In genomic region chr4:107333514-107333913, GRCm38 (mm10) we compare ENCODE assay signal across 20 mouse cellular contexts. TPM values are rescaled to one million over a fixed set of nuclear protein-coding genes. Genes with fewer than 3 reads are reported as not detected.
DNase-seq lines count a peak whose midpoint lies in the region; ATAC-seq and TF ChIP-seq lines count a peak whose summit lies in the region.
"Had no signal": no experiment of that assay in that cellular context is flagged by ENCODE, and none has a peak within 500 bp of the region (broad histone marks: within the 10 kb centered on the region; RNA-seq: fewer than 3 reads in every experiment).

No protein-coding gene starts in this region.

- H3K4me1 ChIP-seq in hindbrain, postnatal 0 days (ENCODE audit: insufficient read depth, low read length), result no peaks in the 10 kb centered on the region
- H3K4me1 ChIP-seq in hindbrain, embryonic 13.5 days (replicated peaks), result no peaks in the 10 kb centered on the region
- H3K4me1 ChIP-seq in testis, adult 2 months (ENCODE audit: control insufficient read depth, insufficient read depth, low read length), result no peaks in the 10 kb centered on the region
- no peaks in the 10 kb centered on the region for H3K4me1 ChIP-seq in liver, embryonic 14.5 days (replicated peaks; ENCODE audit: control insufficient read depth in 2 of 2, insufficient read depth in 2 of 2, low read length in 1 of 2)
- H3K4me1 ChIP-seq: embryonic facial prominence, embryonic 10.5 days; liver, embryonic 15.5 days had no signal

- no peak for TF ChIP-seq POLR2A in testis, adult 2 months (IDR thresholded peaks at IDR 0.05; ENCODE audit: control insufficient read depth, low read depth, low read length)

- 95% methylated on average over 4 of the region's 4 CpGs for WGBS in hindbrain, postnatal 0 days
- 94% methylated on average over 4 of the region's 4 CpGs for WGBS in hindbrain, embryonic 13.5 days
- WGBS in liver, embryonic 14.5 days (ENCODE audit: insufficient replicate concordance), result 80% methylated on average over 4 of the region's 4 CpGs

- no peak overlapping the region for H3K9ac ChIP-seq in hindbrain, postnatal 0 days (replicated peaks; ENCODE audit: low read length)
- no peak overlapping the region for H3K9ac ChIP-seq in hindbrain, embryonic 13.5 days
- no peak overlapping the region for H3K9ac ChIP-seq in liver, embryonic 14.5 days (replicated peaks)
- H3K9ac ChIP-seq: liver, embryonic 15.5 days had no signal

- peak; percentile 30 for TF ChIP-seq CTCF in hindbrain, postnatal 0 days (IDR thresholded peaks at IDR 0.05; ENCODE audit: low read depth)
- peak; percentile 59; the same call in 1 of the 2 replicates for TF ChIP-seq CTCF in testis, adult 2 months (IDR thresholded peaks at IDR 0.05; ENCODE audit: control insufficient read depth, insufficient read depth, insufficient replicate concordance, low read depth, low read length)
- TF ChIP-seq CTCF in liver, embryonic 14.5 days (IDR thresholded peaks at IDR 0.05; ENCODE audit: low read depth), result peak; percentile 66

- no peak overlapping the region for H3K27ac ChIP-seq in hindbrain, postnatal 0 days
- no peak overlapping the region for H3K27ac ChIP-seq in hindbrain, embryonic 13.5 days
- H3K27ac ChIP-seq in testis, adult 2 months (ENCODE audit: control insufficient read depth, insufficient read depth, low read depth, low read length), result no peak overlapping the region
- no peak overlapping the region for H3K27ac ChIP-seq in liver, embryonic 14.5 days
- H3K27ac ChIP-seq: embryonic facial prominence, embryonic 10.5 days; liver, embryonic 15.5 days had no signal

- no peak for ATAC-seq in hindbrain, postnatal 0 days
- ATAC-seq in hindbrain, embryonic 13.5 days (ENCODE audit: low FRiP score), result no peak
- ATAC-seq in liver, embryonic 14.5 days (ENCODE audit: insufficient read depth), result no peak
- ATAC-seq in activated CD4-positive, CD25-positive, alpha-beta regulatory T cell, adult 4 months, result no peak

- H3K4me3 ChIP-seq in hindbrain, postnatal 0 days (ENCODE audit: low read length), result no peak overlapping the region
- H3K4me3 ChIP-seq in hindbrain, embryonic 13.5 days, result no peak overlapping the region
- H3K4me3 ChIP-seq in testis, adult 2 months (ENCODE audit: control insufficient read depth, low read depth, low read length), result no peak overlapping the region
- H3K4me3 ChIP-seq in liver, embryonic 14.5 days (ENCODE audit: insufficient read depth in 1 of 2, low read depth in 2 of 2, low read length in 2 of 2), result no peak overlapping the region
- H3K4me3 ChIP-seq: embryonic facial prominence, embryonic 10.5 days; liver, embryonic 15.5 days had no signal

- no peak for DNase-seq in hindbrain, postnatal 0 days (ENCODE audit: low spot score)
- DNase-seq in testis, postnatal 10 days (ENCODE audit: low spot score), result no peak
- no peak for DNase-seq in liver, embryonic 14.5 days (ENCODE audit: low read depth in 3 of 3, low spot score in 3 of 3)
- no peak for DNase-seq in frontal cortex, postnatal 36 days (ENCODE audit: low spot score in 2 of 2)
- DNase-seq in layer of hippocampus, postnatal 25 days (ENCODE audit: extremely low spot score in 1 of 2, low spot score in 1 of 2), result no peak
- DNase-seq: adrenal gland, postnatal 10 days; cerebellum, adult 11-12 months; gastrocnemius, postnatal 36 days; heart, postnatal 14 days; kidney, adult 18-20 months; midbrain, embryonic 14.5 days had no signal

- no peak overlapping the region for H3K4me2 ChIP-seq in hindbrain, postnatal 0 days (ENCODE audit: low read depth, low read length)
- no peak overlapping the region for H3K4me2 ChIP-seq in hindbrain, embryonic 13.5 days
- H3K4me2 ChIP-seq in liver, embryonic 14.5 days (ENCODE audit: low read depth), result no peak overlapping the region
- H3K4me2 ChIP-seq: liver, embryonic 15.5 days had no signal

- TF ChIP-seq EP300 in liver, embryonic 14.5 days (IDR thresholded peaks at IDR 0.05; ENCODE audit: low read depth), result no peak

- peaks cover 5% of the 10 kb centered on the region; the same call in 1 of the 2 replicates for H3K36me3 ChIP-seq in hindbrain, postnatal 0 days (ENCODE audit: insufficient read depth, low read length)
- H3K36me3 ChIP-seq in hindbrain, embryonic 13.5 days, result peaks cover 37% of the 10 kb centered on the region
- no peaks in the 10 kb centered on the region for H3K36me3 ChIP-seq in testis, adult 2 months (ENCODE audit: control insufficient read depth, insufficient read depth, low read length)
- no peaks in the 10 kb centered on the region for H3K36me3 ChIP-seq in liver, embryonic 14.5 days (replicated peaks; ENCODE audit: control insufficient read depth, insufficient read depth, low read depth)

- H3K9me3 ChIP-seq in hindbrain, postnatal 0 days (ENCODE audit: low read length), result no peaks in the 10 kb centered on the region
- no peaks in the 10 kb centered on the region for H3K9me3 ChIP-seq in hindbrain, embryonic 13.5 days
- no peaks in the 10 kb centered on the region for H3K9me3 ChIP-seq in liver, embryonic 14.5 days (ENCODE audit: control insufficient read depth, low read length)
- H3K9me3 ChIP-seq: embryonic facial prominence, embryonic 10.5 days; liver, embryonic 15.5 days had no signal

- no peaks in the 10 kb centered on the region for H3K27me3 ChIP-seq in hindbrain, postnatal 0 days (ENCODE audit: insufficient read depth, low read length)
- no peaks in the 10 kb centered on the region for H3K27me3 ChIP-seq in hindbrain, embryonic 13.5 days
- no peaks in the 10 kb centered on the region for H3K27me3 ChIP-seq in testis, adult 2 months (ENCODE audit: control insufficient read depth, insufficient read depth, low read length)
- H3K27me3 ChIP-seq in liver, embryonic 14.5 days (ENCODE audit: control insufficient read depth, insufficient read depth, low read length), result no peaks in the 10 kb centered on the region
- H3K27me3 ChIP-seq: liver, embryonic 15.5 days had no signal

RNA-seq across cellular contexts. Expression of gene Yipf1, which starts 19.4 kb away (rescaled TPM):
- total RNA-seq in hindbrain, postnatal 0 days (2014; rRNA removed), result 69.3 and 72.1 TPM in 2 replicates
- 69.1 and 69.4 TPM in 2 replicates for polyA plus RNA-seq in hindbrain, postnatal 0 days (2015; fragmentation: Nextera tagmentation; extraction: Ambion mirVana)
- 61.4 and 67.3 TPM in 2 replicates for polyA plus RNA-seq in hindbrain, embryonic 13.5 days (2015; fragmentation: Nextera tagmentation; extraction: Ambion mirVana)
- 48.8 and 52.5 TPM in 2 replicates for polyA plus RNA-seq in testis, adult 2 months (2012; rRNA removed)
- 11.9 and 12.7 TPM in 2 replicates for polyA plus RNA-seq in liver, embryonic 14.5 days (2012; rRNA removed)
- 23.0 and 27.3 TPM in 2 replicates for polyA plus RNA-seq in liver, embryonic 14.5 days (2014; fragmentation: Nextera tagmentation; extraction: Ambion mirVana)
- 100 to 1,000 TPM in 1 of 2 experiments, 10 to 100 TPM in 1; 91.4 to 105 TPM for polyA plus RNA-seq in activated CD4-positive, CD25-positive, alpha-beta regulatory T cell, adult 4 months (2017; shearing (Covaris generic))
- 10 to 100 TPM; 52.4 to 55.0 TPM for total RNA-seq in layer of hippocampus, postnatal 25 days (2021)

RNA-seq across cellular contexts. Expression of gene Dio1, which starts 26.5 kb away (rescaled TPM):
- not detected in 2 replicates for total RNA-seq in hindbrain, postnatal 0 days (2014; rRNA removed)
- not detected in 2 replicates for polyA plus RNA-seq in hindbrain, postnatal 0 days (2015; fragmentation: Nextera tagmentation; extraction: Ambion mirVana)
- polyA plus RNA-seq in hindbrain, embryonic 13.5 days (2015; fragmentation: Nextera tagmentation; extraction: Ambion mirVana), result not detected in 2 replicates
- polyA plus RNA-seq in testis, adult 2 months (2012; rRNA removed), result 0.12 TPM in 1 of 2 replicates, not detected in the other
- polyA plus RNA-seq in liver, embryonic 14.5 days (2012; rRNA removed), result 0.03 TPM in 1 of 2 replicates, not detected in the other
- polyA plus RNA-seq in liver, embryonic 14.5 days (2014; fragmentation: Nextera tagmentation; extraction: Ambion mirVana), result not detected in 2 replicates
- polyA plus RNA-seq in activated CD4-positive, CD25-positive, alpha-beta regulatory T cell, adult 4 months (2017; shearing (Covaris generic)), result not detected
- total RNA-seq in layer of hippocampus, postnatal 25 days (2021), result not detected
- total RNA-seq: gastrocnemius, postnatal 36 days; left cerebral cortex, adult 8-10 months had no signal
- polyA plus RNA-seq: embryonic facial prominence, embryonic 10.5 days; forebrain, embryonic 11.5 days; liver, embryonic 15.5 days; midbrain, embryonic 14.5 days; neural tube, embryonic 14.5 days; stomach, embryonic 14.5 days had no signal

RNA-seq across cellular contexts. Expression of gene Ndc1, which starts 34.1 kb away (rescaled TPM):
- 28.2 and 34.8 TPM in 2 replicates for total RNA-seq in hindbrain, postnatal 0 days (2014; rRNA removed)
- polyA plus RNA-seq in hindbrain, postnatal 0 days (2015; fragmentation: Nextera tagmentation; extraction: Ambion mirVana), result 17.5 and 19.4 TPM in 2 replicates
- polyA plus RNA-seq in hindbrain, embryonic 13.5 days (2015; fragmentation: Nextera tagmentation; extraction: Ambion mirVana), result 17.3 and 18.5 TPM in 2 replicates
- polyA plus RNA-seq in testis, adult 2 months (2012; rRNA removed), result 18.9 and 20.5 TPM in 2 replicates
- 8.7 and 9.6 TPM in 2 replicates for polyA plus RNA-seq in liver, embryonic 14.5 days (2012; rRNA removed)
- 17.2 and 21.2 TPM in 2 replicates for polyA plus RNA-seq in liver, embryonic 14.5 days (2014; fragmentation: Nextera tagmentation; extraction: Ambion mirVana)
- 1 to 10 TPM; 7.0 TPM for polyA plus RNA-seq in activated CD4-positive, CD25-positive, alpha-beta regulatory T cell, adult 4 months (2017; shearing (Covaris generic))
- total RNA-seq in layer of hippocampus, postnatal 25 days (2021), result 10 to 100 TPM; 12.2 to 13.1 TPM
